Mouse (Mus musculus): ENCODE data around the gene Crct1. TPM values are rescaled to one million over a fixed set of nuclear protein-coding genes. Genes with fewer than 3 reads are reported as not detected.

Crct1 gene
- polyA plus RNA-seq, 1 experiment from 2014 or later: 0.49 TPM

DNA sequence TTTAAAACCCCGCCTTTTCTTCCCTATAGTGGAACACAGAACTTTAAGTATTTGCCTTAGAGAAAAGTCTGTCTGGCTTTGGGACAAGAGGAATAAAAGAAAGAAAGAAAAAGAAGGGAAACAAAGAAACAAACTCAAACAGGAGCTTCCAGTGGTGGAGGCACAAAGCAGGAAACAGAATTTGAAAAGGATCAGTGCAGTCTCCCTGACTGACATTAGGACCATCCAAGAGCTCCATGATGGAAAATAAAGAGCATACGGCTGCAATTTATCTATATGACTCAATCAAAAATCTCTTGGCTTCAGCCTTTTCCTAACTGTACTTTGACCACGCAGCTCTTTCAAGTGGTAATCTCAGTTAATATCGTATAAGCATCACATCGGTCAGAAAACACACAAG, 616 bp downstream of the Crct1 start:
- Histone ChIP-seq H3K4me3 (ENCODE audit: low read depth, low read length) (peak overlapping the region; percentile 36), H3K36me3 (ENCODE audit: control insufficient read depth, insufficient read depth, low read length) (no peaks in the 10 kb centered on the region), H3K27ac (ENCODE audit: low read depth, low read length) (no peak overlapping the region), H3K27me3 (replicated peaks; ENCODE audit: control insufficient read depth, insufficient read depth, low read length) (no peaks in the 10 kb centered on the region), H3K4me2 (peak overlapping the region; percentile 61), H3K4me1 (replicated peaks; ENCODE audit: control insufficient read depth, insufficient read depth, low read length) (no peaks in the 10 kb centered on the region), H3K9me3 (ENCODE audit: control insufficient read depth, low read length) (no peaks in the 10 kb centered on the region), H3K9ac (ENCODE audit: low read depth, low read length) (no peak overlapping the region)
- ATAC-seq (replicated peaks; ENCODE audit: low FRiP score): no peak
- 35% methylated on average over 5 of the region's 5 CpGs for WGBS
- DNase-seq (ENCODE audit: low spot score): no peak

- H3K27ac ChIP-seq (ENCODE audit: low read depth, low read length): no peak overlapping the region
- H3K4me2 ChIP-seq: peak overlapping the region; percentile 61
- 2% methylated on average over 24 of the region's 24 CpGs for WGBS
- H3K9ac ChIP-seq (ENCODE audit: low read depth, low read length): no peak overlapping the region; the same call in 1 of the 2 replicates
- DNase-seq (ENCODE audit: low spot score) (peak; percentile 53), ATAC-seq (replicated peaks; ENCODE audit: low FRiP score) (peak; percentile 58)
- H3K4me3 ChIP-seq (ENCODE audit: low read depth, low read length): peak overlapping the region; percentile 36
- H3K4me1 ChIP-seq (replicated peaks; ENCODE audit: control insufficient read depth, insufficient read depth, low read length): no peaks in the 10 kb centered on the region
- no peaks in the 10 kb centered on the region for H3K27me3 ChIP-seq (replicated peaks; ENCODE audit: control insufficient read depth, insufficient read depth, low read length)
- no peaks in the 10 kb centered on the region for H3K36me3 ChIP-seq (ENCODE audit: control insufficient read depth, insufficient read depth, low read length)
- H3K9me3 ChIP-seq (ENCODE audit: control insufficient read depth, low read length): no peaks in the 10 kb centered on the region
Observed at GRCm38 (mm10) chr3:93014378-93014801, 1.1 kb downstream of the Crct1 start.

- DNase-seq (ENCODE audit: low spot score) (no peak), ATAC-seq (replicated peaks; ENCODE audit: low FRiP score) (no peak)
- Histone ChIP-seq H3K27ac (ENCODE audit: low read depth, low read length) (no peak overlapping the region), H3K9ac (ENCODE audit: low read depth, low read length) (no peak overlapping the region), H3K36me3 (ENCODE audit: control insufficient read depth, insufficient read depth, low read length) (no peaks in the 10 kb centered on the region), H3K4me3 (ENCODE audit: low read depth, low read length) (no peak overlapping the region), H3K9me3 (ENCODE audit: control insufficient read depth, low read length) (no peaks in the 10 kb centered on the region), H3K4me1 (replicated peaks; ENCODE audit: control insufficient read depth, insufficient read depth, low read length) (no peaks in the 10 kb centered on the region), H3K4me2 (no peak overlapping the region), H3K27me3 (replicated peaks; ENCODE audit: control insufficient read depth, insufficient read depth, low read length) (no peaks in the 10 kb centered on the region)
- 80% methylated on average over 4 of the region's 4 CpGs for WGBS
Observed at GRCm38 (mm10) chr3:93002843-93003242, 12.6 kb downstream of the Crct1 start.

DNA sequence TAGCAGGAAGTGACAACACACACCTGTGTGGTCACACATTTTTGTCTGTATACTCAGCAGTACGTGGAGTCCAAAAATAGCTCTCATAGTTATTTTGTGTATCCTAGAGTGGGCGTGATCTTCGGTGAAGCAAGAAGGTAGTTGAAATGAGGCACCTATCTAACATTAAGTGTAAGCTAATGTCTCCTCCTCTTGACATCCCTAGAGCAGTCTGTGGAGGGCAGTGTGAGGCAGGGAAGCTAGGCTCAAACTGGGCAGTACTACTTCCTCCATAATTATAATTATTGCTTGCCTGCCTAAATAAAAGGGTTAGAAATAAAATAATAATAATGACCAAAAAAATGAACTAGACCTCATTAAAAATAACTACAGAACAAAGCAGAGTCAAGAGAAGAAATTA, 14.9 kb downstream of the Crct1 start:
- ATAC-seq (replicated peaks; ENCODE audit: low FRiP score): no peak
- no peak overlapping the region for H3K4me3 ChIP-seq (ENCODE audit: low read depth, low read length)
- 73% methylated on average over 3 of the region's 3 CpGs for WGBS

DNA sequence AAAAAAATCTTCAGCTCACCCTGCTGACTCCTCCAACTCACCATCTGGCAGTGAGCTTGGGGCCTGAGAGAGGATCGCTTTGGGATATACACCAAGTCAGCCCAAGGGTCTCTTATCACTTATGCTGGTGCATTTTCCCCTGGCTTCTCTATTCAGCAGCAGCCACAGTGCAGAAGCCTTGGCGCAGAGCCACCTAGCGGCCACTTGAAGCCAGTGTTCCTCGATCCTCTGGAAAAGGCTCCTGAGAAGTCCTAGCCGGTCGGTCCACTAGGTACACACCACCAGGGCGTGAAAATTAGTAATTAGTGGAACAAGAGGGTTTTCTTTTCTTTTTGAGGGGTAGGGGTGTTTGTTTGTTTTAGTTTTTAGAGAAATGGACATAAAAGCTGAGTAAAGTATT, 16.8 kb downstream of the Crct1 start:
- Histone ChIP-seq H3K27ac (ENCODE audit: low read depth, low read length) (no peak overlapping the region), H3K4me1 (replicated peaks; ENCODE audit: control insufficient read depth, insufficient read depth, low read length) (no peaks in the 10 kb centered on the region), H3K36me3 (ENCODE audit: control insufficient read depth, insufficient read depth, low read length) (no peaks in the 10 kb centered on the region), H3K9ac (ENCODE audit: low read depth, low read length) (no peak overlapping the region), H3K27me3 (replicated peaks; ENCODE audit: control insufficient read depth, insufficient read depth, low read length) (no peaks in the 10 kb centered on the region), H3K4me2 (no peak overlapping the region), H3K4me3 (ENCODE audit: low read depth, low read length) (no peak overlapping the region), H3K9me3 (ENCODE audit: control insufficient read depth, low read length) (no peaks in the 10 kb centered on the region)
- peak; percentile 37 for DNase-seq (ENCODE audit: low spot score)
- peak; percentile 61; the same call in 1 of the 2 replicates for ATAC-seq (replicated peaks; ENCODE audit: low FRiP score)
- WGBS: 4% methylated on average over 7 of the region's 7 CpGs

More for the DNA sequence above, 14.9 kb downstream of the Crct1 start:
- Histone ChIP-seq H3K36me3 (ENCODE audit: control insufficient read depth, insufficient read depth, low read length) (no peaks in the 10 kb centered on the region), H3K4me1 (replicated peaks; ENCODE audit: control insufficient read depth, insufficient read depth, low read length) (no peaks in the 10 kb centered on the region), H3K27me3 (replicated peaks; ENCODE audit: control insufficient read depth, insufficient read depth, low read length) (no peaks in the 10 kb centered on the region), H3K9ac (ENCODE audit: low read depth, low read length) (no peak overlapping the region), H3K4me2 (no peak overlapping the region), H3K9me3 (ENCODE audit: control insufficient read depth, low read length) (no peaks in the 10 kb centered on the region), H3K27ac (ENCODE audit: low read depth, low read length) (no peak overlapping the region)
- DNase-seq (ENCODE audit: low spot score): no peak

DNA sequence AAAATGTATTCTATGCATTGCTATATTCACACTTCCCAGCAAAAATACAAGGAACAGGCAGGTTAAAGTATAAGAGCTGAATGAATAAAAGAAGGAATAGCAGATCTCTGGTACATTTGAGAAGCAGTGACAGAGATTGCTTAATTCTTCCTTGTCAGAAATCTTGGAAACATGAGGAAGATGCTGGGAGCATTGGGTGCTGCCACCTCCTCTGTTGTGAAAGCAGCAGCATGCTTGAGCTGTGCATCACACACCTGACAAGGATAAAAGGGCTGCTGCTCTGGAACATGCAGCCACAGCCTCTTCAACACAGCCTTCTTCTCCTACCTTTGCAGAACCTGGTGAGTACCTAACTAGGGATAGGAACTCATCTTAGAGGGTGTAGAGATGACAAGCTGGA, 23.6 kb downstream of the Crct1 start, which contains the start of gene Lce3f:
Gene Lce3f, plus strand, starts transcription at position 301 of the 400 bp plus-strand sequence.
- Histone ChIP-seq H3K36me3 (ENCODE audit: control insufficient read depth, insufficient read depth, low read length) (no peaks in the 10 kb centered on the region), H3K27me3 (replicated peaks; ENCODE audit: control insufficient read depth, insufficient read depth, low read length) (no peaks in the 10 kb centered on the region), H3K4me2 (no peak within 1 kb of the TSS), H3K9me3 (ENCODE audit: control insufficient read depth, low read length) (no peaks in the 10 kb centered on the region), H3K4me3 (ENCODE audit: low read depth, low read length) (no peak within 1 kb of the TSS), H3K4me1 (replicated peaks; ENCODE audit: control insufficient read depth, insufficient read depth, low read length) (no peaks in the 10 kb centered on the region), H3K27ac (ENCODE audit: low read depth, low read length) (no peak within 1 kb of the TSS), H3K9ac (ENCODE audit: low read depth, low read length) (no peak within 1 kb of the TSS)
- ATAC-seq (replicated peaks; ENCODE audit: low FRiP score) (no peak), DNase-seq (ENCODE audit: low spot score) (no peak)

DNA sequence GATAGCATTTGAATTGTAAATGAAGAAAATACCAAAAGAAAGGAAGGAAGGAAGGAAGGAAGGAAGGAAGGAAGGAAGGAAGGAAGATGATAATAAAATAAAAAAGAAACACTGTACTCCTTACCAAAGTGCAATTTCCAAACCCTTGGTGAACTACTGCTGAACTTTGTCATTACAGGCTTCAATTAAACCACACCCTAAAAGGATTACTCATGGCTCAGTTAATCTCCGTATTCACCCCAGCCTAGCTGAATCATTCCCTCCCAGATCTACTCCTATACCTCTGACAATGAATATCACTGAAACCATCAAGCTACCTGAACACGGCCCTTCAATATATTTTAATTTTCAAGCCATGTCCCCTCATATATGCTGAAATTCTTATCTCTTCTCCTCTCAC, 37.0 kb downstream of the Crct1 start:
- Histone ChIP-seq H3K36me3 (ENCODE audit: control insufficient read depth, insufficient read depth, low read length) (no peaks in the 10 kb centered on the region), H3K27me3 (replicated peaks; ENCODE audit: control insufficient read depth, insufficient read depth, low read length) (no peaks in the 10 kb centered on the region), H3K4me3 (ENCODE audit: low read depth, low read length) (no peak overlapping the region), H3K4me2 (no peak overlapping the region), H3K9ac (ENCODE audit: low read depth, low read length) (no peak overlapping the region), H3K9me3 (ENCODE audit: control insufficient read depth, low read length) (no peaks in the 10 kb centered on the region), H3K4me1 (replicated peaks; ENCODE audit: control insufficient read depth, insufficient read depth, low read length) (no peaks in the 10 kb centered on the region), H3K27ac (ENCODE audit: low read depth, low read length) (no peak overlapping the region)
- 63% methylated on average over 2 of the region's 2 CpGs for WGBS
- no peak for ATAC-seq (replicated peaks; ENCODE audit: low FRiP score)
- no peak for DNase-seq (ENCODE audit: low spot score)

GRCm38 (mm10) chr3:92966761-92967160, 48.7 kb downstream of the Crct1 start, which contains the start of gene Lce3e:
TSS of gene Lce3e (plus strand) at chr3:92967061.
- no peak for DNase-seq (ENCODE audit: low spot score)
- no peak for ATAC-seq (replicated peaks; ENCODE audit: low FRiP score)
- Histone ChIP-seq H3K4me1 (replicated peaks; ENCODE audit: control insufficient read depth, insufficient read depth, low read length) (no peaks in the 10 kb centered on the region), H3K9ac (ENCODE audit: low read depth, low read length) (no peak within 1 kb of the TSS), H3K27me3 (replicated peaks; ENCODE audit: control insufficient read depth, insufficient read depth, low read length) (no peaks in the 10 kb centered on the region), H3K4me2 (no peak within 1 kb of the TSS), H3K36me3 (ENCODE audit: control insufficient read depth, insufficient read depth, low read length) (no peaks in the 10 kb centered on the region), H3K4me3 (ENCODE audit: low read depth, low read length) (no peak within 1 kb of the TSS), H3K27ac (ENCODE audit: low read depth, low read length) (no peak within 1 kb of the TSS), H3K9me3 (ENCODE audit: control insufficient read depth, low read length) (no peaks in the 10 kb centered on the region)
- 88% methylated on average over 2 of the region's 2 CpGs for WGBS

Data from liver, embryonic 11.5 days (tissue).